Mouse (Mus musculus) C2C12 (cell line): ENCODE data around the gene Elmsan1. TPM values are rescaled to one million over a fixed set of nuclear protein-coding genes. Genes with fewer than 3 reads are reported as not detected.

Experiments used
- H3K27me3 ChIP-seq: one replicate; pipeline ENCODE4 v1.6.1; 2011; ENCODE audit not compliant: control insufficient read depth, insufficient read depth, insufficient read length
- H3K36me3 ChIP-seq: one replicate; pipeline ENCODE4 v1.6.1; 2011; ENCODE audit not compliant: control insufficient read depth, insufficient read depth
- H3K4me3 ChIP-seq: one replicate; pipeline ENCODE4 v1.5.1; 2011; ENCODE audit warnings: mild to moderate bottlenecking, control low read depth; ENCODE audit not compliant: poor library complexity, insufficient read depth, severe bottlenecking
- H3K79me2 ChIP-seq: one replicate; pipeline ENCODE4 v1.6.1; 2011; ENCODE audit not compliant: control insufficient read depth, insufficient read depth
- H3K79me3 ChIP-seq: one replicate; pipeline ENCODE4 v1.6.1; 2011; ENCODE audit warnings: low read depth, control low read depth
- H3ac ChIP-seq: one replicate; pipeline ENCODE3; 2011; ENCODE audit warnings: low read depth; ENCODE audit not compliant: control insufficient read depth, insufficient read length
- CEBPB ChIP-seq: IDR thresholded peaks from one replicate; pipeline ENCODE4 v1.6.1; 2011; ENCODE audit warnings: low read depth, mild to moderate bottlenecking, control low read depth, moderate library complexity
- CTCF ChIP-seq: IDR thresholded peaks from one replicate; pipeline ENCODE4 v1.5.1; 2011; ENCODE audit not compliant: control insufficient read depth, insufficient read depth, insufficient read length
- FOSL1 ChIP-seq: IDR thresholded peaks from one replicate; pipeline ENCODE4 v1.8.0; 2011; ENCODE audit warnings: mild to moderate bottlenecking, low read length; ENCODE audit not compliant: poor library complexity, insufficient read depth, severe bottlenecking
- MAX ChIP-seq: IDR thresholded peaks from one replicate; pipeline ENCODE4 v1.6.1; 2011; ENCODE audit warnings: mild to moderate bottlenecking, control low read depth
- MYOD1 ChIP-seq: IDR thresholded peaks from one replicate; pipeline ENCODE4 v1.6.1; 2011; ENCODE audit warnings: low read depth; ENCODE audit not compliant: control insufficient read depth, insufficient read length
- MYOG ChIP-seq: IDR thresholded peaks from one replicate; pipeline ENCODE4 v1.6.1; 2011; ENCODE audit not compliant: control insufficient read depth, insufficient read length; ENCODE audit errors: extremely low read depth
- USF1 ChIP-seq: IDR thresholded peaks from one replicate; pipeline ENCODE4 v1.6.1; 2011; ENCODE audit warnings: low read depth, mild to moderate bottlenecking, control low read depth, moderate library complexity
- polyA plus RNA-seq: library from polyadenylated mRNA; unstranded; fragments of >200 nt; fragmentation: generic; extraction: Trizol; gene quantifications from one replicate; pipeline ENCODE4 v1.2.1, GENCODE M21; 2012; ENCODE audit warnings: missing spikeins

The Elmsan1 gene
- polyA plus RNA-seq, 1 experiment, result 6.5 TPM

- Histone ChIP-seq H3ac (no peak overlapping the region), H3K4me3 (no peak overlapping the region), H3K36me3 (peaks cover 47% of the 10 kb centered on the region), H3K79me2 (peaks cover 38% of the 10 kb centered on the region), H3K79me3 (peaks cover 34% of the 10 kb centered on the region), H3K27me3 (no peaks in the 10 kb centered on the region)
- no peak for TF ChIP-seq FOSL1
- TF ChIP-seq CTCF, result peak; percentile 53
These were observed 55.5 kb downstream of the Elmsan1 start for GRCm38 (mm10) chr12:84163133-84163532.

GRCm38 (mm10) chr12:84161616-84162433 lies 56.9 kb downstream of the Elmsan1 start:
- peaks cover 24% of the 10 kb centered on the region for H3K79me3 ChIP-seq
- H3K27me3 ChIP-seq, result no peaks in the 10 kb centered on the region
- peaks cover 25% of the 10 kb centered on the region for H3K79me2 ChIP-seq
- H3K36me3 ChIP-seq, result peaks cover 57% of the 10 kb centered on the region
- TF ChIP-seq FOSL1, result no peak
- TF ChIP-seq MYOD1, result no peak
- no peak for TF ChIP-seq CTCF
- TF ChIP-seq MAX, result no peak
- TF ChIP-seq MYOG, result no peak
- no peak for TF ChIP-seq CEBPB
- TF ChIP-seq USF1, result no peak
- no peak overlapping the region for H3K4me3 ChIP-seq
- no peak overlapping the region for H3ac ChIP-seq

GRCm38 (mm10) chr12:84161116-84161515 lies 57.6 kb downstream of the Elmsan1 start:
- Histone ChIP-seq H3K27me3 (no peaks in the 10 kb centered on the region), H3K36me3 (peaks cover 63% of the 10 kb centered on the region), H3K4me3 (no peak overlapping the region), H3K79me3 (peaks cover 19% of the 10 kb centered on the region), H3K79me2 (peaks cover 18% of the 10 kb centered on the region), H3ac (no peak overlapping the region)
- TF ChIP-seq FOSL1, result no peak
- no peak for TF ChIP-seq MYOD1
- no peak for TF ChIP-seq CEBPB
- TF ChIP-seq MYOG, result no peak
- no peak for TF ChIP-seq USF1
- no peak for TF ChIP-seq CTCF
- TF ChIP-seq MAX, result no peak

GRCm38 (mm10) chr12:84160491-84160890 lies 58.2 kb downstream of the Elmsan1 start:
- Histone ChIP-seq H3ac (no peak overlapping the region), H3K79me2 (peaks cover 11% of the 10 kb centered on the region), H3K36me3 (peaks cover 68% of the 10 kb centered on the region), H3K79me3 (peaks cover 15% of the 10 kb centered on the region), H3K27me3 (no peaks in the 10 kb centered on the region), H3K4me3 (no peak overlapping the region)
- no peak for TF ChIP-seq CTCF
- no peak for TF ChIP-seq USF1
- no peak for TF ChIP-seq FOSL1
- TF ChIP-seq MYOD1, result no peak
- no peak for TF ChIP-seq CEBPB
- TF ChIP-seq MYOG, result no peak
- TF ChIP-seq MAX, result no peak

- H3K27me3 ChIP-seq, result no peaks in the 10 kb centered on the region
- no peak for TF ChIP-seq FOSL1
- no peak for TF ChIP-seq MYOG
- TF ChIP-seq CTCF, result no peak
- no peak for TF ChIP-seq USF1
- no peak for TF ChIP-seq MAX
- no peak for TF ChIP-seq CEBPB
- TF ChIP-seq MYOD1, result no peak
- H3ac ChIP-seq, result no peak overlapping the region
- H3K79me3 ChIP-seq, result peaks cover 3% of the 10 kb centered on the region
- peaks cover 73% of the 10 kb centered on the region for H3K36me3 ChIP-seq
- no peak overlapping the region for H3K4me3 ChIP-seq
- no peaks in the 10 kb centered on the region for H3K79me2 ChIP-seq
These were observed 60.5 kb downstream of the Elmsan1 start for GRCm38 (mm10) chr12:84158156-84158555.

GRCm38 (mm10) chr12:84156210-84156609 lies 62.5 kb downstream of the Elmsan1 start:
- Histone ChIP-seq H3K27me3 (no peaks in the 10 kb centered on the region), H3ac (no peak overlapping the region), H3K79me2 (no peaks in the 10 kb centered on the region), H3K79me3 (peaks cover 3% of the 10 kb centered on the region), H3K36me3 (peaks cover 76% of the 10 kb centered on the region), H3K4me3 (no peak overlapping the region)
- TF ChIP-seq FOSL1, result no peak
- no peak for TF ChIP-seq CTCF
- no peak for TF ChIP-seq USF1
- TF ChIP-seq CEBPB, result no peak
